Mouse (Mus musculus) testis, adult 2 months (tissue): ENCODE measurements at regions not wholly inside any gene's neighbourhood (a gene's known extent, or its start where the extent isn't known, plus 50 kb on each side); places are given as distances from the start of the nearest gene placed in this dataset.

Experiments used
- CTCF ChIP-seq: fragments of 200-500 bp; IDR thresholded peaks from 2 replicates; pipeline ENCODE4 v1.5.1; 2012; ENCODE audit warnings: low read depth, mild to moderate bottlenecking, inconsistent platforms, low read length, moderate library complexity; ENCODE audit not compliant: control insufficient read depth, insufficient read depth, insufficient replicate concordance
- POLR2A ChIP-seq: fragments of 200-500 bp; IDR thresholded peaks from 2 replicates; pipeline ENCODE4 v1.6.1; 2012; ENCODE audit warnings: low read depth, mild to moderate bottlenecking, inconsistent platforms, low read length, moderate library complexity; ENCODE audit not compliant: control insufficient read depth

- TF ChIP-seq POLR2A: no peak
- TF ChIP-seq CTCF: no peak
These were observed 87.0 kb upstream of the C1qtnf3 start for GRCm38 (mm10) chr15:10865109-10865508.
